Mouse (Mus musculus) heart, postnatal 14 days (tissue): ENCODE results near the gene Scly. TPM values are rescaled to one million over a fixed set of nuclear protein-coding genes. Genes with fewer than 3 reads are reported as not detected.

Experiments used
- DNase-seq, 2 experiments: peaks; one replicate each; pipeline ENCODE4 v3.0.0; 2021 to 2022
- intact Hi-C: fragments of 180-260 bp; cut with DNase I; formaldehyde crosslinking; loops from one replicate; pipeline ENCODE4 v1.15.1; 2025
- total RNA-seq, 2 experiments: library from RNA; stranded (reverse); gene quantifications; 2 replicates each; pipeline ENCODE4 v1.2.3; 2021

The Scly gene
- total RNA-seq, 2 experiments from 2014 or later = 11.4 to 15.6 TPM

DNA sequence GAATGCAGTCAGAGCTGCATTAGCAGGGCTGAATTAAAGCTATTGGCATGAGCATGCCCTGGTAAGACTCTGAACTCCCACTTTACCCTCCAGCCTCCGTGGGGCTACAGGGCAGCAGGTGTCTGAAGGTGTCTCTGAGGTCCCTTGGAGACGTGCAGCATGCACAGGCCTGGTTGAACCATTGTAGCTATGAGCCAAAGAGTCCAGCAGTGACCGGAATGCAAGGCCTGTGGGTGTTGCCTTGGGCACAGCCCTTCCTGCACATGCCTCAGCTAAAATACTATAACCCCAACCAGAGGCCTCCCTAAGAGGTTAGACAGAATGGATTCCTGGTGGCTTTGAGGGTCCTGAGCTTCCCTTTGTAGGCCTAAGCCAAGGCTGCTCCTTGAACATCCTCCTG is 53.1 kb downstream of the Scly start:
- intact Hi-C loops = no loop called here
- peak in 1 of 2 experiments; percentile 17 for DNase-seq

DNA sequence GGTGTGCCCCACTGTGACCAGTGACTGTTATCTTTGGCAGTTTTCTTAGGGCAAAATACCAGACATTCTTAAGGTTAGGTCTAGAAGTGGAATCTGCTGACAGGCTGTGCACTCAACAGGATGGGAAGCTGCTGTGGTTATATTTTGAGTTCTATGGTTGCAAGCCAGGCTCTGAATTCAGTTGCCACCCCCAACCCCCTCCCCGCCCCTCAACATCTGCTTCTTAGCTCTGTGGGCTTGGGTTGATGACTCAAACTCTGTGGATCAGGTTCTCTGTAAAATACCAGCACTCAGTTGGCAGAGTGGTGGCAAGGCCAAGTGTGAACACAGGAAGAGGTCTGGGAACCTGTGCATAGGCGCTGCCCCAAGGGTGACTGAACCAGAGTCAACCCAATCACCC is 54.1 kb downstream of the Scly start:
- intact Hi-C loops = no loop called here
- DNase-seq = no peak

DNA sequence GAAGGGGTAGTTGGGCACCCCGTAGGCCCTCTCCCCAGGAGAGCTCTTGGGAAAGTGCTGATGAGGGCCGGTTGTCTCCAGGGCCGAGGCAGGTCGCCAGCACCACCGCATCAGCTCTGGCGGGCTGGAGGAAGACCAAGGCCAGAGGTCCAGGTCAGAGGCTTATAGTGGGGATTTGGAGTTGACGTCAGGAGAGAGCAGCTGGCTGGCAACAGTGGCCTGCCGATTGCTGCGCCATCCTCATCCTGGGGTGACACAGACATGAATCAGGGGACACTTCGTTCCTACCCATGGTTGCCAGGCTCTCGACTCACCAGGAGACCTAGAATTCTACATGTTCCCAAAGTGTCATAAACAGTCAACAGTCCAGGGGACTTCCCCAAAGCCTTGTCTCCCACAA is 58.0 kb downstream of the Scly start:
- no peak for DNase-seq
- intact Hi-C loops = no loop called here

DNA sequence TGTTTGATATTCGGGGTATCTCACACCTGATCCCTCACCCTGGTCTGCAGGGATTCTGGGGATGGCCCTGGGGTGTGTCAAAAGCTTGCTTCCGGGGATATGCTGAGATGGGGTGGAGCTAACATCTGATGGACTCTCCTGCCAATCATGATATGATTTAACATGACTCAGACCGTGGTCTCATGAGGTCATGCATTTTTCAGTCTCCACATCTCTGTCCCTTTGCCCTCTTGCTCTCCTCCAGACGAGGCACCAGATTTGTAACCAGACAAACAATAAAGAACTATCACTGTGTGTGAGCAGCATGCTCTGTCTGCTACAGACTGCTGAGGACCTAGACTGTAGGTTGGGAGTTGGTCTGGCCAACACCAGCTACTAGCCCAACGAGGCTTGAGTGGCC is 64.0 kb downstream of the Scly start:
- intact Hi-C loops = no loop called here
- no peak for DNase-seq

DNA sequence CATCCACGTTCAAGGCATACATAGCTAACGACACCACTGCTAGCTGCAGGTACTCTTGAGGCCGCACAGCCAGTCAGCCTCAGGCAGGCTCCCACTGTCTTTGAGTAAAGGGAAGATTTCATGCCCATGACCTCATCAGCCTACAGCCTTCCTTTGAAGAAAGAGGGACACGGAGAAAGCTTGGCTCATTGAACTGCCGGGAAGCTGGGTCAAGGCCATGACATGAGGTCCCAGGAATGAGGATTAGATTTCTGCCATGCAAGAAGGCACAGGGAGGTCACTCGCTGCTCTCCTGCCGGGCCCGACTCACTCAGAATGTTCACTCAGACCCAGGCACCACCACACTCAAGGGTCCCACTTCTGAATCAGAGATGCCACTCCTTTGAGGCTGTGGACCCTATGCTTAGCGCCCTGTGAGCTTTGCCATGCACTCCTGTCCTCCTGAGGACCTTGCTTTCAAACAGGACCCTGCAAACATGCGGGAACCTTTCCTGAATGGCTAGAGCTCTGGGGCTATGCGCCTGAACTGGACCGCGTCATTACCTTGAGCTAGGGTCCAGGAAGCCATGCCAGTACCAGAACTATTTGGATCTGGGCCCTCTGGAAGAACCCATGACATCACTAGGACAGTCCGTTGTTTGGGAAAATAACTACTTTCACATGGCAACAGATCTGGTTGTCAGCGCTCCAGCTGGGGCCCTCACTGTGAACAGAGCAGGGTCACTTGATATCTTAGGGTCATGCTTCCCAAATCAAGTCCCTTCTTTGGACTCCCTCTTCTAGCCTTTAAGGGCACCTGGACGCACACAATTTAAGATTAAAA is 66.9 kb downstream of the Scly start:
- intact Hi-C loops = no loop called here
- DNase-seq = peak in 1 of 2 experiments; percentile 12

DNA sequence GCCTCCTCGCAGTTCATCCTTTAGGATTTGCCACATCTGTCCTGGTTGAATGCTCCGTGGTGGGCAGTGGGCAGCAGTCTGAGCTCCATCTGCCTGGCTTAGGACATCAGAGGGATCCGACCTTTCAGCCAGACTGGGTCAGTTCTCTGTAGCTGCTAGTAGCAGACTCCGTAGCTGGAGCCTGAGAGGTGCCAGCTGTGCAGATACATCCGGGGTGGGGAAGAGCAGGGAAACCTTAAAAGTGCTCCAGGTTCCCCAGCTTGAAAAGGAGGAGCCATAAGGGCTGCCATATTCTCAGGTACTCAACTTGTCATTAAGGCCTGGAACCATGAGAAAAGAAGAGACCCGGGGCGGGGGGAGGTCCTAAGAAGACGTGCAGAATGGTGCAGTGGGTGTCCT is 67.7 kb downstream of the Scly start:
- intact Hi-C loops = no loop called here
- DNase-seq = no peak

DNA sequence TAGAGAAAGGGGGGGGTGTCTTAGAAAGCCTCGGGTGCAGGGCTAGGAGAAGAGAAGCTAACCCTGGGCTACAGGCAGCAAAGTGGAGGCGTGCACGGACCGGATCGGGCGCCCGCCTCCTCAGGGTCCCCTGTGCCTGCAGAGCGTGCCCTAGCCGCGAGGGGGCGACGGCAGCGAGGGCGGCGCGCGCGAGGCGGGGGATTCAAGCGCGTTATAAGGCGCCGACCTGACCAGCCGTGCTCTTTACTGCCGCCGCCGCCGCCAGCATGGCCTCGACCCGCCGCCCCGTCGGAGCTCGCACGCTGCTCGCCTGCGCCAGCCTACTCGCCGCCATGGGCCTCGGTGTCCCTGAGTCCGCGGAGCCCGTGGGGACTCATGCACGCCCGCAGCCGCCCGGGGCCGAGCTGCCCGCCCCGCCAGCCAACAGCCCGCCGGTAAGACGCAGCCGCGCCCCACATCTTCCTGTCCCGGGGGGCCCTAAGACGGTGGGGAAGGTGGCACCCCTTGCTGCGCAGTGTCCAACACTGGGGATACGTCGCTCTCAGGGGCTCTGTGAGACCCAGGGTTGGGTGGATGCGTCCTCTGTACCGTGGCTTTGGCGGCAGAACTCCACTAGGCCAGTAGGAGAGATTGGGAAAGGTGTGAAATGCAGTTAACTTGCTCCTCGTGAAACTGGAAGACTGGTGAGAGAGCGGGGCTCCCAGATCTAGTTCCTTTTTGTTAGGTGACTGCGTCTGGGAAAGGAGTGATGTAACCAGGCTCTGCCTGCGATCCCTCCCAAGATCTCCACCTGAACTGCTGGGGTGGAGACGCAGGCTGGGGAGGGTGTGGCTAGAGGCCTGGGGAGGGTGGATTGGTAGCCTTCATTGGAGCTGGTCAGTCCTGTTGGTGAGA is 68.3 kb downstream of the Scly start, which contains the start of gene Erfe:
Gene Erfe, plus strand, starts transcription at position 216 of the 894 bp plus-strand sequence.
- peak; percentile 79 to 90 for DNase-seq
- intact Hi-C loops = no loop called here

DNA sequence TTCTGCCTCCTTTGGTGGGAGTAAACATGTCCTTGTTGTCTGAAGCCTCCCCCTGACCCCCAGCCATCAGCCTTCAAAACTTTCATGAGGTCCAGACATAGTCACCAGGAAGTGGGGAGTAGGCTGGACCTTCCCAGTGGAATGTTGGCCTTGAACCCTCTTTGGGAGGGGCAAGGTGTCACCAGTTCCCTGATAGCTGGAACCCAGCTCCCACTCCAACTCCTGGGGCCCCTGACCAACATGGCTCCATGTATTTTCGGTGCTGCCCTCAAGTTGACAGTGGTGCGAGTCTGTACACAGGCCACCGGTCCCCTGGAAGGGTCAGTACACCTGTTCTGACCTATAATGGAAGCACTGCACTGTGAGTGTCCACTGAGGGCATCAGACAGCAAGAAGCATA is 69.2 kb downstream of the Scly start:
- DNase-seq = no peak
- intact Hi-C loops = no loop called here

DNA sequence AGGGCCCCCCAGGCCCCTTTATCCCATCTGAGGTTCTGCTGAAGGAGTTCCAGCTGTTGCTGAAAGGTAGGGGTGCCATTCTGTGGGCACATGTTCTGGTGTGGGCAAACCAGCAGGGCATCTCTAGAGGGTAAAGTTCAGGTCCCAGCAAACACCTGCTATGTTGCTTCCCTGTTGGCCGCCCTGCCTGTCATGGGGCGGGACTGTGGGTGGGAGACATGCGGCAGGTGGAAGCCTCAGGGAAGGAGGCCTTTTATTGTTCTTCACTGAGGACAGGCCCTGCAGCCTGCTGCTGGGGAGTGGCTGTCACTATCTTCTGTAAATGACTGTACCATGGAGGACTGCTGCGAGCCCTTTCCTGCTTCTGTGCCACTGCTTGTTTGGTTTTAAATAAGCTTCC is 71.3 kb downstream of the Scly start:
- intact Hi-C loops = no loop called here
- no peak for DNase-seq

DNA sequence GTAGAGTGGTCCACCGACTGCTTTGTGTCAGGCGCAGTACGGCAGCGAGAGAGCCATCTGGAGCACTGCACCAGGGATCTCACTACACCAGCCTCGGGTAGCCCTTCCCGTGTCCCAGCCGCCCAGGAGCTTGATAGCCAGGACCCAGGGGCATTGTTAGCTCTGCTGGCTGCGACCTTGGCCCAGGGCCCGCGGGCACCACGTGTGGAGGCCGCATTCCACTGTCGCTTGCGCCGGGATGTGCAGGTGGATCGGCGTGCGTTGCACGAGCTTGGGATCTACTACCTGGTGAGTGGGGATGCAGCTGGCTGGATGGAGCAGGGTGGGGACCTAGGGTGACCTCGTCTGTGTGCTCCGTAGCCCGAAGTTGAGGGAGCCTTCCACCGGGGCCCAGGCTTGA is 71.9 kb downstream of the Scly start:
- intact Hi-C loops = no loop called here
- DNase-seq = peak; percentile 29 to 36

Other genes starting within 250 kb of the Scly start
- under 1 TPM; 0.10 to 0.12 TPM for gene Rbm44, start 153.2 kb upstream of the Scly start, total RNA-seq
- 10 to 100 TPM; 10.5 to 13.6 TPM for gene Ramp1, start 118.5 kb upstream of the Scly start, total RNA-seq
- 10 to 100 TPM; 50.2 to 56.7 TPM for gene Ube2f, start 48.0 kb upstream of the Scly start, total RNA-seq
- not detected for gene Espnl, start 23.7 kb downstream of the Scly start, total RNA-seq
- gene Klhl30, start 52.7 kb downstream of the Scly start, total RNA-seq = 10 to 100 TPM; 43.9 to 47.6 TPM
- gene Erfe, start 68.1 kb downstream of the Scly start, total RNA-seq = under 1 TPM; 0.15 to 0.41 TPM
- gene Ilkap, start 100.5 kb downstream of the Scly start, total RNA-seq = 10 to 100 TPM; 45.4 to 46.7 TPM
- gene Hes6, start 115.7 kb downstream of the Scly start, total RNA-seq = 10 to 100 TPM; 16.8 to 20.1 TPM
- gene Per2, start 161.0 kb downstream of the Scly start, total RNA-seq = 10 to 100 TPM; 12.3 to 18.9 TPM
- 1 to 10 TPM; 4.6 to 5.9 TPM for gene Traf3ip1, start 196.3 kb downstream of the Scly start, total RNA-seq
- gene Asb1, start 242.2 kb downstream of the Scly start, total RNA-seq = 10 to 100 TPM; 19.8 to 20.3 TPM